Mouse (Mus musculus): ENCODE results near the gene Ier3.

DNA sequence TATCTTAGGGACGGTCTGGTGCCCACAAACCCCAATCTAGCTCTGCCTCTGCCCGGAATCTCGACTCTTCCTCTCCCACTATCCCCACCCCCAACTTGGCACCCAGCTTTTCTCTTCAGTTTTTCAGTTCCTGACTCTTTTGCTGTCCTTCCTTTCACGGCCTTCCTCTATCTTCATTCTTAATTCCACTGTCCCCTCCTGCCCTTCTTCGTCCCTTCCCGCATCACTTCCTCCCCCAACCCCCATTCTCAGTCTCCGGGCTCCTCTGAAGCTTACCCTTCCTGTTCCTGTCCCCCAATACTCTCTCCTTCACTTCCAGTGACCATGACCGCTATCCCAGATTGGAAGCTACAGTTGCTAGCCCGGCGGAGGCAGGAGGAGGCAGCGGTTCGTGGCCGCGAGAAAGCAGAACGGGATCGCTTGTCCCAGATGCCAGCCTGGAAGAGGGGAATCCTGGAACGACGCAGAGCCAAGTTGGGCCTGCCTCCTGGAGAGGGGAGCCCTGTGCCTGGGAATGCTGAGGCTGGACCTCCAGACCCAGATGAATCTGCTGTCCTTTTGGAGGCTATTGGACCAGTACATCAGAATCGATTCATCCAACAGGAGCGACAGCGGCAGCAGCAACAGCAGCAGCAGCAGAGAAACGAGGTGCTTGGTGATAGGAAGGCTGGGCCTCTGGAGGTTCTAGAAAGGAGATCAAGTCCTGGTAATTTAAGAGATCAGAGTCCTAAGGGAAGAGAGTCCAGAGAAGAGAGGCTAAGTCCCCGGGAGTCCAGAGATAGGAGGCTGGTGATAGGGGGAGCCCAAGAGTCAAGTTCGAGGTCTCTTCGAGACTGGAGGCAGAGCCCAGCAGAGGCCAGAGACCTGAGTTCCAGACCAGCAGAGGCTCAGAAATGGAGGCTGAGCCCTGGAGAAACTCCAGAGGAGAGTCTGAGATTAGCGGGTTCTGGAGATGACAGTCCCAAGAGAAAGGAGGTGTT is 45.7 kb downstream of the Ier3 start:
- TF ChIP-seq CTCF (IDR thresholded peaks at IDR 0.05; ENCODE audit: borderline replicate concordance, control insufficient read depth, extremely low read depth, insufficient read depth, low read length, poor library complexity) (peak; percentile 10; the same call in 1 of the 2 replicates), POLR2A (IDR thresholded peaks at IDR 0.05; ENCODE audit: control insufficient read depth, extremely low read depth, insufficient read depth, low read length, poor library complexity) (no peak)
